Mouse (Mus musculus) urinary bladder, postnatal 4 days (tissue): ENCODE measurements at regions not wholly inside any gene's neighbourhood (a gene's known extent, or its start where the extent isn't known, plus 50 kb on each side); places are given as distances from the start of the nearest gene placed in this dataset.

Source experiments
- DNase-seq, 2 experiments: peaks; one replicate each; pipeline ENCODE4 v3.0.0; 2021 to 2022; ENCODE audit warnings: low spot score in 2 of 2

DNA sequence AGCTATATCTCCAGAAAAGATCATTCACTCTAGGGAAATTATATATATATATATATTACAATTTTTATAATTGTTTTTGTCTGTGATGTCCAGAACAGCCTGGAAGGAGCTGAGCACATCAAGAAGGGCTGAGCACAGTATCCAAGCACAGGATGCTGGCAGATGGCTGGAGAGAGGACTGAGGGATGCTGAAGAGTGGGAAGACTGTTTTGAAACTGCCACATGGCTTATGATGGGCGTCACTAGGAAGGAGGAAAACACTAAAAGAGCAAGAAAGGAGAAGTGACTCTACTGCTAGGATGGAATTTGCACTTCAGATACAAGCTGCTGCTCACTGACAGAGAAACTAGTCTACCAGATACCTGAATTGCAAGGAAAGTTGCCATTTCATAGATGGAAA is 50.4 kb upstream of the Atg10 start:
- DNase-seq: no peak

DNA sequence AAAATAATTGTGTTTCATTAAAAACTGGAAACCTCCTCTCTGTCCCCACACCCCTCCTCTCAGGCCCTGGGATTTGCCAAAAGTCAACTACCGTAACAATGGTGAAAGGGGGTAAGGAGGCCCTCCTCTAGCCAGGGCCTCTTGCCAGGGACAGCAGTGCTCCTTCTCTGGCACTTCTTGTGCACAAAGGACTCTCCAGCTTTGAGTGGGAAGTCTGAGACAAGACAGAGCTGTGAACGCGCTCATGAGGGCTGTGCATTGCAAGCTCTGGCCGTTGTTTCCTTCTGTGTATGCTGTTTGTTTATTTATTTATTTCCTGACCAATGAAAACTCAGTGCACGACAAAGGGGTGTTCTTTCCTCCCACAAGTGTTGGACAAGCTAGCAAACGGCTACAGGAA is 50.8 kb upstream of the Atg10 start:
- no peak for DNase-seq

DNA sequence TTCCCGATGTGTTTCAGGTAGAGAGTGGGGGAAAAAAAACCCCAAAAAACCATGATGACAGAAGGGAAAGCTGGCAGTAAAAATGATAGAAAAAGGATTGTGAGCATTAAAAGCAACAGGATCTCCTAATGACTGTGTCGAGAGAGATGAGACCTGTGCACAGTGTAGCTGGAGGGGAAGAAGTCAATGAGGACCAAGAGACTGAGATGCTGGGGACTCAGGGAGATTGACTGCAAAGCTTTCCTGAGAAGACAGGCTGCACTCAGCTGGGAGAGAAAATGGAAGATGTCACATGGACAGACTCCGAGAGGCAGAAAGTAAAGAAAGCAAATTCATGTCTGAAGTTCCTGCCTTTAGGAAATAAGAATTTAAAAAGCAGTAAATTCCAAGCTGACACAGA is 55.7 kb upstream of the Atg10 start:
- DNase-seq: no peak

DNA sequence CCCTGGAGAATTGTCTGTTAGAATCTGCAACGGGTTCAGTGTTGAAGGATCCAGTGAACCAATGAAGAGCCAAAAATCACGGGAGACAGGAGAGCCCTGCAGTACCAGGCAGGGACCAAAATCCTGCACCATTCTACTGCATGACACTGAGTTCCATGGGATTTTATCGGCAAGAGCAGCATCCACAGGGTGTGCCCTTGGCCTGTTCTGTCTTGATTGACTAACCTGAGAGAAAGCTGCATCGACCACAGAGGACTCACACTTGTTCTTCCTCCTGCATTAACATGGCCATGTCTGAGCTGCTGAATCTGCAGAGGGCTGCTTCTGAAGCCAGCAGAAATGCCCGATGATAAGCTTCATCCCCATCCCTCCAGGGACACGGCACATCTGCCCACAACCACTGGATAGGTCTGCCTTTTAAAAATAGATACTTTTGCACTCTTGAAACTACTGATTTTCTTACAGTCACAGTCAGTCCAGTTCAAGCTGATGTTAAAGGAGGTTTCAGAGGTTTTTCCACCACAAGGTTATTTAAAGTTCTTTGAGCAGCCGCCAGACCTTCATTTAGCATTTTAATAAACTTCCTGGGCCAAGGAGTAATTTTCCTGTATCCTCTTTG is 71.9 kb upstream of the Atg10 start:
- DNase-seq: no peak

DNA sequence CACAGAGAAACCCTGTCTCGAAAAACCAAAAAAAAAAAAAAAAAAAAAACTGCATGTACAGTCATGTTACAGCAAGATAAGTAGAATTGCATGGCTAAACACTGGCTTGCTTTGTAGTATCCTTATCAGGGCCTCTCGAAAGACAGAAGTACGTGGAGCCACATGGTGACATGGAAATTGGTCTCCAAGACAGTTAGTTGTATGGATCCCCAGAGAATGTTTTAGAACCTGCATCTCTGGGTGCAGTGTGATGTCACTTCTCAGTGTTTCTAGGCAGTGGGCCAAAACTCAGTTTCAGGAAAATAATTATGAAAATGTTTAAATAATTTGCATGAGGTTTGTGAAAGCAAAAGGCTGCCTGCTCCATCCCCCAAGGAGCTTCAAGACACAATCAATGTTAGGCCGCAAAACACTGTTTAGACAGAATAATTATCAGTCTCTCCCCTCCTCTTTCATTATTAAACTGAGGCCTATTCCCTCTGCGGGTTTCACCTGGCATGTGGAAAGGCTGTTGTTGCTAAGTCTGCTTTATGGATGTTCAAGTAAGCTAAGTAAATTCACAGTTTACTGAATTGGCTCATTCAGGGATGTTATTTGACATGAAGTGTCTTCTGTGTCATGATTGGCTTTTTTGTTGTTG is 72.9 kb upstream of the Atg10 start:
- no peak for DNase-seq

DNA sequence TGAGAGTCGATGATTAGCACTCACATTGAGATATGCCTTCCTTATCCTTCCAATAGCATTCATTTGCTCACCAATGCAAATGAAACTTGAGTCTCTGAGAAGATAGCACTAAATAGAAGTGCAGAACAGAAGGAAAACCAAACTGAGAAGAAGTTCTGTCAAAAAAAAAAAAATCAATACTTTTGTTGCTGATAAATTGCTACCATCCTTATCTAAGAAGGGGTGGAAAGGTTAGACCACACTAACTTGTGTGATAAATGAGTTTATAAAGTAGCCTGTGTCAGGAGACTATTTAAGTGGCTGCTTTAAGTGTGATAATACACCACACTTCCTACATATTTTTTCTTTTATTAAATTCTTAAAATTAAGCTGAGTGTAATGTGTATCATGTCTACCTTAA is 78.1 kb upstream of the Atg10 start:
- DNase-seq: no peak

DNA sequence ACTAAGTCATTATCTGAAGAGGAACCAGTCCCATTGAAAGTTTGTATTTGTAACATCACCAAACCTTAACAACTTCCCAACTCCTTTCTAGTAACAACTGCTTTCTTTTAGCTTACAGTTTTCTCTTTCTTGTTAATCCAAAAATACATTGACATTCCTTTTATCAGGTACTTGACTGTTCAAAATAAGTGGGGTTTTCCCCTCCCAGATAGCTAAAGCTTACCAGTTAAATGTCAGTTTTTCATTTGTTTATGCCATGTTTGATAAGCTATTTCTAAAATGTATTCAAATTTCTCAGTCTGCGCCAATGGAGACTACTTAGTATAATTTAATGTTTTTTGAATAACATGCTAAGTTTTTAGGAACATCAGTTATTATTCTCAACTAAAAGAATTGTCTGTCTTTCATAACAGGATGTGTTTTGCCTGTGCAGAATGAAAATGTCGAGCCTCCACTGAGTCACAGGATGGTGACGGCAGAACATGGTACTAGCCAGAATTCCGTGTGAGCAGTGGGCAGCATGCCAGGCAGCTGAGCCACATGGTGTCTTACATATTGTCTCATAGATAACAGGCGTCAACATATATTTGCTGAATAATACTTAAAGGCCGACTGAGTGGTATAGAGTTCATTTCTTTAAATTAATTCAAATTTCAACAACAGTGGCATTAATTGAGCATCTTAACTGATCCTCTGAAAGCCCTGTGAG is 82.1 kb upstream of the Atg10 start:
- DNase-seq: no peak

DNA sequence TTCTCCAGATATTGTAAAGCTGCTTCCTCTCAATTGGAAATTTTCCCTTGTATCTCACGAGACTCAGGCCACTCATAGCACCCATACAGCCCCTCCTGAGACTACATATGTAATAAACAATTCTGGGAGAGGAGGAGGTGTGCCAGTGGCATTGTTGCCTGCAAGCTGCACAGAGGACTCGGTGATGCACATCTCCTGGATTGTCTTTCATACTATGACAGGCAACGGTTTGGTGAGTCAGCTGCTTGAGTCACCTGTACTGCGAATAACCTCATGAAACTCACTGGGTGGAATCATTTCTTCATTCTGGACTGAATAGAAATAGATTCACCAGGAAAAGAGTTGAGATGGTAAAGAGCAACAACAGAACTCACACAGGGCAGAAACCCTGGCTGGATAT is 82.8 kb upstream of the Atg10 start:
- DNase-seq: no peak

DNA sequence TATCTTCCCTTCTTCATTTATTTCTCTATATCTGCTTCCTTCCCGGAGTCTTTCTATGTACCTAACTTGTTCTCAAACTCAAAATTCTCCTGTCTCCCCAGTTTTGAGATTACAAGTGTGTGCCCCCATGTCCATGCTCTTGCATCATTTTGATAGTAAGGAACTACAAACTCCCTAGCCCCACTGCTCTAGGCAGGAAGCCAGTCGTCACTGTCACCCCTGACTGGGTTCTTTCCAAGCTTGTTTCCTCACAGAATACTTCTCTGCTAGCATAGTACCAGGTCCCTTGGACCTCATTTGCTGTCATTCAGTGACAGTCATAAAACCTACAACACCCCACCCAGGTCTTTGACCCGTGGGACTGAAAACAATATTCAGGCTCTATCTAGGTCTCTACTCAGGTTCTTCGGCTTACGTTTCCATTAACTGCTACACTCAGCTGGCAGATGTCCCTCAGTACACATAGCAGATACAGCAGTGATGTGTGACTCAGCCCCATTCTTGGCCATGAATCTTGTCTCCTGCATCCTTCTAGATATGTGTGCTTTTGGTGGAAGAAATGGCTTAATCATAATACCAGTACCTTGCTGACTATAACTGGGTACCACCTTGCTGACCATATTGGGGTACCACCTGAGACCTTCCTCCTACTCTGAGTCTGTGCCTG is 89.3 kb upstream of the Atg10 start:
- no peak for DNase-seq

DNA sequence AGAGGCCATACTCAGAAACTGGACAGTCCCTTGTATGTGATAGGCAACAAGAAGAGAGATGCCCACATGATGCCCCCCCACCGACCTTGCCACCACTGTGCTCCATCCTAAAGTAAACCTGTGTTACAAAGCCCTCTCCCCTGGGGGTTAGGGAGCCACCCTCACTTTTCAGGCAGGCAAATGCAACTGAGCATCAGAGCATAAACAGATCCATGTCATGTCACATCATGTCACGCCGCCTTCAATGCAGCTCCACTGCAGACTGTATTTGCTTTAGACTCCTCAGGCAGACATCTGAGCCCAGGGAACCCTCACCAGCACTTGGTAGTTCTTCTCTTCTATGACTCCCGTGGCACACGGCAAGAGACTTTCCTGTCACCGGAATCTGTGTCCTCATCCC is 98.6 kb upstream of the Atg10 start:
- no peak for DNase-seq

DNA sequence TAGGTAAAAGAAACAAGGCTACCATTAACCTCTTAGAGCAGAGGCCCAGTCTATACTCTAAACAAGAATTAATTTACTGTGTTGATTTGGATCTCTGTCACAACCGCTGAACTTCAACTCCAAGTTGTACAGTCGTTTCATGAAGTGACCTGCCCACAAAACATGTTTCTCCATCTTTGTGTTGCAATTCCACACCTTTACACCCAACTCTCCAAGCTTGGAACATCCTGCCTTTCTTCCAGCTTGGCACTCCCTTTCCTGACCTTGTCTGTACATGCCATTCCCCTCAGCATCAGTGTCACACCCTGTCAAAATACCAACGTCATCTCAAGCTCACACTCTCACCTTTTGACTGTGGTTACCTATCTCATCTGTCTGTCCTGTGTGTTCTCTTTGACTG is 103.1 kb upstream of the Atg10 start:
- DNase-seq: no peak

DNA sequence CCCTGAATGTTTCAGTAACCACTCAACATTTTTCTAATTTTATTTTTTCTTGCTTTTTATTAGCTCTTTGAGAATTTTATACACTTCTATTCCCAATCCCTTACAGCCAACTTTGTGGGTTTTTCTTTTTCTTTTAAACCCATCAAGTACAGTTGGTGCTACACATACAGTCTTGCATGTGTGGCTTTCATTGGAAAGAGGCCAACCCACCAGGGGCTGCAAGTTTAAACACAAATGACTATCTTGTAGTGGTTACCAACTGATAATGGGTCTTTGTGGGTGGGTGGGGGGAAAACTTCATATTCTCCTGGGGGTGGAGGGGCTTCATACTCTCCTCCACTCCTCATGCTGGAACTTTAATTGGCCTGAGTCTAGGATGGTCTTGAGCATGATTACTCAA is 110.5 kb upstream of the Atg10 start:
- DNase-seq: no peak

DNA sequence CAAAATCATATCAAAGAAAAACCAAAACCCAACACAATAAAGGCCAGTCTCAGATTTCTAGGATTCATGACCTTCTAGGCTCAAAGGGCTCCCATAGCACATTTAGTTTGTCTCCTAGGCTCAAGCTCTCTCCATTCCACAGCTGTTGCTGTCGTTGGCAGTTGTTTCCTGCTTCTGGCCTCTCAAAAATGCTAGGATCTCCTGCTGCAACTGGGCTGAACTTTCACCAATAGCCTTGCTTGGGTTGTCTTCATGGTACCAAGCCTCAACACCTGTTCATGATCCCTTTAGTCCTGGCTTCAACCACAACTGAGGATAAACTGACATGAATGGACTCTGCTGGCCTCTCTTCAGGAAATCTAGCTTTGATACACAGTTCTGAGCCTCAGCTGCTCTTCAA is 115.9 kb upstream of the Ssbp2 start:
- no peak for DNase-seq

DNA sequence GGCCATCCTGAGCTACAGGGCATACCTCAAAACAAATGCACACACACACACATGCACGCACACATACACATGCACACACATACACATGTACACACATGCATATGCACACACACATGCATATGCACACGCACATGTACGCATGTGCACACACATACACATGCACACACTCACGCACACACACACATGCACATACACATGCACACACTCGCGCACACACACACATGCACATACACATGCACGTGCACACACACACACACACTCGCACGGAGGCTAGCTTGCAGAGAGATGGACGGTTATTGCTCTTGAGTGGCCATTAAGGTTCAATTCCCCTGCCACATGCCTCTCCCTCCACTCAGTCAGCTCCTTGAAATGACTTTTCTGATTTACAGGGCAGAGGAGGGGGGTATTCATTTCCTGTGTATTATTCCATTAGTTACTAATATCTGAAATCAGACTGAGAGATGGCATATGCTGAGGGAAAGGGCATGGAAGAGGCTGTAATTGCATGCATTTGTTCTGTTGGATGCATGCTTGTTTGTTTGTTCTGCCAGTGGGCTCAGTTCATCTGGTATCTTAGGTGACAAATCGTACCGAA is 111.5 kb upstream of the Ssbp2 start:
- no peak for DNase-seq

DNA sequence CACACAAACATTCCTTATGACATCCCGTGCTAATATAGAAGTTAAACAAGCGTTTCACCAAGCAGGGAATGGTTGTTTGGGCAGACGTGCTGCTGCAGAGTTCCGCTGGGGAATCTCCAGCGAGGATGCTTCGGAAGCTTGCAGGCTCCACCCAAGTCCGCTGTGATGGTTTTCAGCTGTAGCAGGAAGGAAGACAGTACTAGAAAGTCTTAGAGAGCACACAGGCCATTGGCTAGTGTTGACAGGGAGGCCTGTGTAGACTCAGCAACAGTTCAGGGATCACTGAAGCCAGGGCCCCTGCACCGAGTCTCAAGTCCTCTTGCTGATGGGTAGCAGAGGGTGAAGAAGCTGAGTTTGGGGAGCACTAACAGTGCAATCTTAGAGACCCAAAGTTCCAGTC is 107.8 kb upstream of the Ssbp2 start:
- peak in 1 of 2 experiments; percentile 66 for DNase-seq

DNA sequence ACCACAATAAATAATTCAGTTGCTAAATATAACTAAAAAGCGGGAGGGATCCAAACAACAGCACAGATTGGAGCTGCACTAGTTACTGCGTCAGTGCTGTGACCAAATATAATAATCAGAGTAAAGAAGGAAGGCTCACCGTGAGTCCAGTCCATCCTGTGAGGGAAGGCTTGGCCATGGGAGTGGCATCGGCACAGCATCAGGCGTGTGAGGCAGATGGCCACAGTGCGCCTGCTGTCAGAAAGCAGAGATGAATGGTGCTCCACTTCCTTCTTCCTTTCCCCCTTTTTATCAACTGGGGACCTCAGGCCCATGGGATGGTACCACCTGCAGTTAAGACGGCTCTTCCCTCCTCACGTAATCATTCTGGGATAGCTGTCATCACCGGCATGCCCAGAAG is 103.6 kb upstream of the Ssbp2 start:
- no peak for DNase-seq

DNA sequence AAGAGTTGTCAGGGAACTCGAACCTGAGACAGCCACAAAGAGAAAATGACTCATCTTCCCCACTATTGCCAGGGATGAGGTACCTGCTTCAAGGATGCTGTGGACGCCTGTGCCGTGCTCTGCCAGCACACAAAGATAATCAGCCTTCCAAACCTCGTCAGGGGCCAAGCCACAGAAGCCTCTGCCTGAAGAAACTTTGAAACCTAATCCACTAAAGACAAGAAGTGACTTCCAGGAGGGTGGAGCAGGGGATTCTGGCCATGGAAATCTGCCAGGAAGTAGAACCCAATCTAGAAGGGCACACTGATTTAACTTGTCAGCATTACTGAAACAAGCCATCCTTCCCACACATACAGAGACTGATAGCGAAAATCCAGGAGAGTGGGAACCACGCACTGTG is 100.0 kb upstream of the Ssbp2 start:
- DNase-seq: no peak

DNA sequence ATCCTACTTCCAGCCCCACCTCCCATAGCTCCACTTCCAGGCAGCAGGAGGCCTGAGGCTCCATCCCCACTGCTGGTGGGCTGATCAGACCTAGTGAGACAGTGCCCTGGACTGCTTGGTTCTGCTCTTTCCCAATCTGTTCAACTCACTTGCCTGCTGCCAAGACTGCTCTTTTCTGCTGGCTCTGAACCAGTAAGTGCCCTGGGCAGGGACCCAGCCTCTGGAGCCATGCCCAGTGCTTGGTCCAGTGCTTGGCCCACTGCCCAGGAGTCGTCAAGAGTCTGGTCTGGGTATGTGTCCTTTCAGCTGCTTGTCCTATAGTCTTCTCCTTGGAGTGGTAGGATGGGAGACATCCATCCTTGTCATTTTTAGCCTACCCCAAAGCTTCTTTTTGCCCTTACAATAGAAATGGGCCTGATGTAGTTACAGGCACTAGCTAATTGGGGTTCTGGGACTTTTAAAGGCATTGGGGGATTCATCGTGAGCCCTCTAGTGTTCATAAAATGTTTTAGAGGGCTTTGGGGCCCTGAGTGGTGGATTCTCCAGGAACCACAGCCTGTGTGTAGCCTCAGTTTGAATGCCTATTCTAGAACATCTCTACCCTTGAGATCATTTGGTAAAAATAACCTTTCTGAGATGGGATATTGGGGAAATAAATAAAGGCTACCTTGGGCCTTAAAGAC is 94.7 kb upstream of the Ssbp2 start:
- peak; percentile 80 to 89 for DNase-seq

DNA sequence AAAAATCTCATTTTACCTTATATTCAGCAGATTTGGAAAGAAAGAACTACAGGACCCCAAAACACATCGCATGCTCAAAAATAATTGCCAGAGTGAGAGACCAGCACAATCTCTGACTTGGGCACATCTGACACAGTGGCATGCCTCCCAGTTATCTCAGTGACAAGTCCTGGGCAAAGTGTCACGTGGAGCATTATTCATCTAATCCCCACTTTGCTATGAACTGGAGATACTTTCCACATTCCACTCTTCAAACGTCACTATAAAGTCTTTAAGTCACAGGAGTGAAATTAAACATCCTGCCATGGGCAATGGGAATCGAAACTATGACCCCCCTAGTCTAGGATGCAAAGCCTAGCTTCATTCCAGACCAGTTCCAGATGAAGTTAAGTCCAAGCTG is 93.5 kb upstream of the Ssbp2 start:
- DNase-seq: no peak

DNA sequence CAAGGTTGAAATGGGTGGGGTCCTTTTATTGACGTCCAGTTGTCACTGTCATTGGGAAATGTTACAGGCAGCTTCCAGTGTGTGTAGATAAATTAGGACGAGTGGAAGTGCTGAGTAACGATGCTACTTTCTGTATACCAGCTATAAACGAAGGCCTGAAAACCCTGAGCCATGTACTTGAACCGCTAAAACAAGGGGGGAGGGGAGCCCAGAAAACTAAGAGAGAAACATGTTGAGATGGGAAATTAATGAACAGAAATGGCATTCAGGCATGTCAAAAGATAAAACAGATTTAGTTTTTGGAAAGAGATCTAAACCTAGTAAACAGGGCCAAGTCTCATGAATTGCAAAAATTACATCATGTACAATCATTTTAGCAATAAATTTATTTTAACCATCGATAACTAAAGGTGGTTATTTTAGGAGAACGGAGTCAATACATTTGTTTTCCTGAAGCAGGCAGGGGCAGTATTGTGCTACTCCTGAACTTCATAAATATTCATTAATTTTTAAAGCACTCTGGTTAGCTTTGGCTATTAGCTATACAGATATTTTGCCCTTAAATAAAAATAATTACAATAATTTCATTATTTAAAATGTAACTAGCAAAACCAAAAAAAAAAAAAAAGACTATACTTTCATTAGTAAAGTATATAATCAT is 92.1 kb upstream of the Ssbp2 start:
- DNase-seq: no peak

DNA sequence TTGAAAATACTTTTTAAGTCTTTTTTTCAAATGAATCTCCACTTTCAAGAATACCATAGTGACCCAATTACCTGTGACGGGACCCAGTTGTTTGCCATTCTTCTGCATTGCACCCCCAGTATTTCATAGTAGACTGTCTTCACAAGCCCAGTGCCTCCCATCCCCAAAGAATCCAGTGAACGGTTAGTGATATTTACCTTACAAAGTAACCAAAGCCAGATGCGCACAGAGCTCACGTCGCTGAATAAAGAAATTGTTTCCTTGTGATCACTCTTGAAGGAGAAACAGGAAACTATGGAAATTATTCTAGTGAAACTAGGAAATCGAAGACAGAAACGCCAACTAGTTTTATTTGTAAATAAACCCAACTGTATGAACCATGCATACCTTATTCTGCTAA is 91.4 kb upstream of the Ssbp2 start:
- no peak for DNase-seq
